Mouse (Mus musculus): ENCODE measurements around the gene Gm3002.
"Not testable (repeated sequence)": the region's sequence is repeated elsewhere in the genome, so short reads cannot be mapped to it uniquely, and the experiment has no call there.

Gene Gm3002

GRCm38 (mm10) chr14:3809774-3810173 lies at the start of gene Gm3002:
Gene Gm3002 (plus strand): TSS chr14:3810074.
- DNase-seq: not testable (repeated sequence)

GRCm38 (mm10) chr14:3845945-3846344 lies 36.1 kb downstream of the Gm3002 start, which contains the start of gene Gm3033:
Gene Gm3033 (plus strand): TSS chr14:3846245.
- DNase-seq: not testable (repeated sequence)

GRCm38 (mm10) chr14:3883872-3884271 lies 74.0 kb downstream of the Gm3002 start, which contains the start of gene Gm2916:
Gene Gm2916 (plus strand): TSS chr14:3884172.
- not testable (repeated sequence) for DNase-seq

DNA sequence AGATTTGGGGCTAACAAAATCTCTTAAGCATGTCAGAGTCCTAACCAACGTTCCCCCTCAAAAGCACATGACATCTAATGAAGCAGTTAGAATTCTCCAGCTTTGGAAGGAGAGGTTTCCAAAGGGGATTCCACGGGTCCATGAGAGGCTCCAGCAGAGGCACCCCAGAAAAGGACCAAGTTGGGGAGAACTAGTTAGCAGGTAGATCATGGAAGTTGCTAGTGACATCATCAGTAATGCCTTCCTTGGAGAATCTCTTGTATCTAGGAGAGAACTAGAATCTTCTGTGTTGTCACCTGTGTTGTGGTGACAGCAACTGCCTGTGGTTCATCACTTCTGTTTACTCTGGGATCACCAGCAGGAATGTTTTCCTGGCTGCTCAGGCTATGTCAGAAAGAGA lies 121.6 kb downstream of the Gm3002 start, which contains the start of gene Gm3029:
Gm3029 (plus strand) TSS at position 301 of the 400 bp plus-strand sequence.
- not testable (repeated sequence) for DNase-seq

DNA sequence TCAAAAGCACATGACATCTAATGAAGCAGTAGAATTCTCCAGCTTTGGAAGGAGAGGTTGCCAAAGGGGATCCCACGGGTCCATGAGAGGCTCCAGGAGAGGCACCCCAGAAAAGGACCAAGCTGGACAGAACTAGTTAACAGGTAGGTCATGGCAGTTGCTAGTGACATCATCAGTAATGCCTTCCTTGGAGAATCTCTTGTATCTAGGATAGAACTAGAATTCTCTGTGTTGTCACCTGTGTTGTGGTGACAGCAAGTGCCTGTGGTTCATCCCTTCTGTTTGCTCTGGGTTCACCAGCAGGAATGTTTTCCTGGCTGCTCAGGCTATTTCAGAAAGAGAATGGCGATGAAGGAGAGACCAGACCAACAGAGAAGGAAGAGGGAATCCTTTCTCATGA lies 153.4 kb downstream of the Gm3002 start, which contains the start of gene Gm3095:
Gm3095 (plus strand) TSS at position 301 of the 400 bp plus-strand sequence.
- not testable (repeated sequence) for DNase-seq

GRCm38 (mm10) chr14:3998094-3998493 lies 188.2 kb downstream of the Gm3002 start, which contains the start of gene Gm3099:
Gene Gm3099 (plus strand): TSS chr14:3998394.
- DNase-seq: not testable (repeated sequence)

Measured in kidney, postnatal 4 days (tissue).